Mouse (Mus musculus): ENCODE measurements at regions not wholly inside any gene's neighbourhood (a gene's known extent, or its start where the extent isn't known, plus 50 kb on each side); places are given as distances from the start of the nearest gene placed in this dataset.

DNA sequence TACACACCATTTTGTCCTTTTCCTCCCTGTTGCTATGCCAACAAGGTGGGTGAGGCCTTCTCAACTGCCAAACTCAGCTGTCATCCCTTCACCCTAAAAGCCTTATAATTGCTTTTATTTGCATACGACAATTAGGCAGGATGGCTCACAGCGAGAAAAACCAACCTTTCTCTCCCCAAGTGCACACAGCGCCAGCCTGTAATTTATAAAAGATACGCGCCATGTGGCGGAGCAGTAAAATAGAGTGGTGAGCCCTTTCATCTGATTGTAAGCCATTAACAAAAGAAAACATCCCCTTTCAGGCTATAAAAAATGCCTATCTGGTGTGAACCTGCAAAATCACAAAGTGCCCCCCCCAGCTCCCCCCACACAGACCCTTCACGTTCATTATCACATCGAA, 262.0 kb downstream of the Nr2f2 start:
- H3K36me3 ChIP-seq (replicated peaks; ENCODE audit: control insufficient read depth, insufficient read depth, low read depth, low read length) = no peaks in the 10 kb centered on the region
- H3K4me3 ChIP-seq (ENCODE audit: low read depth, low read length) = no peak overlapping the region
- no peaks in the 10 kb centered on the region; the same call in 1 of the 2 replicates for H3K4me1 ChIP-seq (ENCODE audit: control insufficient read depth, insufficient read depth, low read length)
- H3K27ac ChIP-seq (replicated peaks; ENCODE audit: low read depth, low read length) = no peak overlapping the region
- no peak overlapping the region for H3K4me2 ChIP-seq (ENCODE audit: low read depth, low read length)
- no peaks in the 10 kb centered on the region for H3K27me3 ChIP-seq (ENCODE audit: control insufficient read depth, insufficient read depth, low read length)
- ATAC-seq (replicated peaks; ENCODE audit: insufficient number of reproducible peaks, low FRiP score, low TSS enrichment, low read depth) (no peak), DNase-seq (ENCODE audit: low spot score) (no peak)
- 44% methylated on average over 8 of the region's 8 CpGs for WGBS
- H3K9me3 ChIP-seq (replicated peaks; ENCODE audit: control insufficient read depth, low read length) = no peaks in the 10 kb centered on the region
- H3K9ac ChIP-seq (replicated peaks; ENCODE audit: low read length) = no peak overlapping the region

GRCm38 (mm10) chr7:70103680-70104079, 262.9 kb downstream of the Nr2f2 start:
- Histone ChIP-seq H3K4me3 (ENCODE audit: low read depth, low read length) (no peak overlapping the region), H3K27me3 (ENCODE audit: control insufficient read depth, insufficient read depth, low read length) (no peaks in the 10 kb centered on the region), H3K4me1 (ENCODE audit: control insufficient read depth, insufficient read depth, low read length) (no peaks in the 10 kb centered on the region; the same call in 1 of the 2 replicates), H3K9me3 (replicated peaks; ENCODE audit: control insufficient read depth, low read length) (no peaks in the 10 kb centered on the region), H3K27ac (replicated peaks; ENCODE audit: low read depth, low read length) (no peak overlapping the region), H3K9ac (replicated peaks; ENCODE audit: low read length) (no peak overlapping the region), H3K36me3 (replicated peaks; ENCODE audit: control insufficient read depth, insufficient read depth, low read depth, low read length) (no peaks in the 10 kb centered on the region), H3K4me2 (ENCODE audit: low read depth, low read length) (no peak overlapping the region)
- no peak for ATAC-seq (replicated peaks; ENCODE audit: insufficient number of reproducible peaks, low FRiP score, low TSS enrichment, low read depth)
- DNase-seq (ENCODE audit: low spot score) = no peak
- 69% methylated on average over 5 of the region's 5 CpGs for WGBS

DNA sequence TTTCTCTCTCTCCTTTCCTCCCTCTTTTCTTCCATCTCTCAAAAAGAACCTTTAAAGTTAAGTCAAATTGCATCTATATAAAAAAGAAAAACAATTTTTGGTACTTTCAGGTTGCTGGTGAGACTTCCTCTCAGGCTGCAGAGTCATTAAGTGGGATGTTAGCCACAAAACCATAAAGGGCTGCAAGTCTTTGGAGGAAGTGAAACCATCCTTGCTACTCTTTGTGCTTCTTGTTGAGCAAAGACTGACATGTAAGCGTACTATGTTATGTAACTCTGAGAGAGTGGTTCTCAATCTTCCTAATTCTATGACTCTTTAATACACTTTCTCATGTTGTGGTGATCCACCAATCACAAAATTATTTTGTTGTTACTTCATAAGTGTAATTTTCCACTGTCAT, 267.5 kb downstream of the Nr2f2 start:
- DNase-seq (ENCODE audit: low spot score) (no peak), ATAC-seq (replicated peaks; ENCODE audit: insufficient number of reproducible peaks, low FRiP score, low TSS enrichment, low read depth) (no peak)
- no peak overlapping the region for H3K4me2 ChIP-seq (ENCODE audit: low read depth, low read length)
- H3K36me3 ChIP-seq (replicated peaks; ENCODE audit: control insufficient read depth, insufficient read depth, low read depth, low read length) = no peaks in the 10 kb centered on the region
- H3K9me3 ChIP-seq (replicated peaks; ENCODE audit: control insufficient read depth, low read length) = no peaks in the 10 kb centered on the region
- no peaks in the 10 kb centered on the region for H3K4me1 ChIP-seq (ENCODE audit: control insufficient read depth, insufficient read depth, low read length)
- H3K27ac ChIP-seq (replicated peaks; ENCODE audit: low read depth, low read length) = no peak overlapping the region
- no peaks in the 10 kb centered on the region for H3K27me3 ChIP-seq (ENCODE audit: control insufficient read depth, insufficient read depth, low read length)
- no peak overlapping the region for H3K4me3 ChIP-seq (ENCODE audit: low read depth, low read length)
- H3K9ac ChIP-seq (replicated peaks; ENCODE audit: low read length) = no peak overlapping the region
- 83% methylated on average over 1 of the region's 1 CpGs for WGBS

- no peaks in the 10 kb centered on the region for H3K9me3 ChIP-seq (replicated peaks; ENCODE audit: control insufficient read depth, low read length)
- no peak overlapping the region for H3K4me2 ChIP-seq (ENCODE audit: low read depth, low read length)
- no peaks in the 10 kb centered on the region for H3K4me1 ChIP-seq (ENCODE audit: control insufficient read depth, insufficient read depth, low read length)
- H3K27me3 ChIP-seq (ENCODE audit: control insufficient read depth, insufficient read depth, low read length) = no peaks in the 10 kb centered on the region
- H3K36me3 ChIP-seq (replicated peaks; ENCODE audit: control insufficient read depth, insufficient read depth, low read depth, low read length) = no peaks in the 10 kb centered on the region
- no peak overlapping the region for H3K9ac ChIP-seq (replicated peaks; ENCODE audit: low read length)
- H3K27ac ChIP-seq (replicated peaks; ENCODE audit: low read depth, low read length) = no peak overlapping the region
- H3K4me3 ChIP-seq (ENCODE audit: low read depth, low read length) = no peak overlapping the region
- DNase-seq (ENCODE audit: low spot score) (no peak), ATAC-seq (replicated peaks; ENCODE audit: insufficient number of reproducible peaks, low FRiP score, low TSS enrichment, low read depth) (no peak)
- 76% methylated on average over 21 of the region's 21 CpGs for WGBS
These were observed 272.4 kb downstream of the Nr2f2 start for GRCm38 (mm10) chr7:70093916-70094784.

DNA sequence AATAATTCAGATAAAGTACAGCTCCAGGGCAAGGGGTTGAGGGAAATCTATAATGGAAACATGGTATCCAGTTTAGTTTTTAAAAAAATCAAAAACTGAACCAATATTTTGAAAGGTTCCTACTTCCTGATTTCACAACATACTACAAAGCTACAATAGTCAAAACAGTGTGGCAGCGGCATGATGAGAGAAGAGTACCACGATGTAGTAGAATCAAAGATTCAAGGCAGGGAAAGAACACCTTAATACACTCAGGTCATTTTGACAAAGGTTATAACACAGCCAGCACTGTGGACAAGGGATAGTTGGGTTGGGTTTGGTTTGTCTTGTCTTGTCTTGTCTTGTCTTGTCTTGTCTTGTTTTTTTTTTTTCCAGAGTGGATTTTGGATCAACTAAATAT, 274.4 kb downstream of the Nr2f2 start:
- no peak overlapping the region for H3K4me3 ChIP-seq (ENCODE audit: low read depth, low read length)
- DNase-seq (ENCODE audit: low spot score) = no peak
- no peak overlapping the region for H3K27ac ChIP-seq (replicated peaks; ENCODE audit: low read depth, low read length)
- ATAC-seq (replicated peaks; ENCODE audit: insufficient number of reproducible peaks, low FRiP score, low TSS enrichment, low read depth) = no peak
- no peaks in the 10 kb centered on the region for H3K36me3 ChIP-seq (replicated peaks; ENCODE audit: control insufficient read depth, insufficient read depth, low read depth, low read length)
- WGBS = 96% methylated on average over 2 of the region's 2 CpGs
- H3K9me3 ChIP-seq (replicated peaks; ENCODE audit: control insufficient read depth, low read length) = no peaks in the 10 kb centered on the region
- H3K4me1 ChIP-seq (ENCODE audit: control insufficient read depth, insufficient read depth, low read length) = no peaks in the 10 kb centered on the region
- H3K9ac ChIP-seq (replicated peaks; ENCODE audit: low read length) = no peak overlapping the region
- no peak overlapping the region for H3K4me2 ChIP-seq (ENCODE audit: low read depth, low read length)
- H3K27me3 ChIP-seq (ENCODE audit: control insufficient read depth, insufficient read depth, low read length) = no peaks in the 10 kb centered on the region

DNA sequence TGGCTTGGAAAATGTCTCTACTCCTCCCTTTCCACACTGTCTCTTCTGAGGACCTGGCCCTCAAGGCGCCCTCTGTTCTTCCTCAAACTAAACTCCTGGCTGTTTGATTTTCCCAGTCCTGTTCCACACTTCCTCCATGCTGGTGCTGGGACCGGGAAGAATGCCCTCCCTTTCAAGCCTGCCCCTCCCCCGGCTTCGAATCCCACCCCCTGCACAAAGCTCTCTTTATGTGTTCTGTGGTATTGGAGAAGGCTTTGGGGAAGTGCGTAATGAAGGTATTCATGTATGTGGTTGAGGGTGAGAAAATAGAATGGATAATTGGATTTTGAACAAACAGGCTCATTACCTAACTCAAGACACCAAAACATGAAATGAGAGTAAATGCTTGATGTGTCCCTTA, 277.4 kb downstream of the Nr2f2 start:
- Histone ChIP-seq H3K4me1 (ENCODE audit: control insufficient read depth, insufficient read depth, low read length) (no peaks in the 10 kb centered on the region), H3K9ac (replicated peaks; ENCODE audit: low read length) (no peak overlapping the region), H3K4me3 (ENCODE audit: low read depth, low read length) (no peak overlapping the region), H3K9me3 (replicated peaks; ENCODE audit: control insufficient read depth, low read length) (no peaks in the 10 kb centered on the region), H3K27me3 (ENCODE audit: control insufficient read depth, insufficient read depth, low read length) (no peaks in the 10 kb centered on the region), H3K36me3 (replicated peaks; ENCODE audit: control insufficient read depth, insufficient read depth, low read depth, low read length) (no peaks in the 10 kb centered on the region), H3K27ac (replicated peaks; ENCODE audit: low read depth, low read length) (no peak overlapping the region), H3K4me2 (ENCODE audit: low read depth, low read length) (no peak overlapping the region)
- DNase-seq (ENCODE audit: low spot score) = no peak
- no peak for ATAC-seq (replicated peaks; ENCODE audit: insufficient number of reproducible peaks, low FRiP score, low TSS enrichment, low read depth)
- 27% methylated on average over 5 of the region's 5 CpGs for whole genome bisulfite sequencing

DNA sequence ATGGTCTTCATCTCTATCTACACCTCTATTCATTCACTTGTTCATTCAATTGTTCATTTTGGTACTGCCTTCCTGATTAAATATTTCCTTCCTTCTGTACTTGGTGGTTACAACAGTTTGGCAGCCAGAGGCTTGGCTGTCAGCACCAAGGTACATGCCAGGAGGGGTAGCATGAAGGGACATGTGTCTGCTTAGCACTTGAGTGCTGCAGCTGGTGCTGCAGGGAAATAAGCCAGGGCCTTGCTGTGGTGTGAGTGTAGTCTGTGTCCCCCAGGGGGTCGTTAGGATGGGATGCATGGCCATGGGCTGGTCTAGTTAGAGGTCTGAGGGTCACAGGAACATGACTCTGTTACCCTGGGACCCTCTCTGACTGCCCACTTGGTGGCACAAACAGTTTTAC, 296.9 kb downstream of the Nr2f2 start:
- WGBS = 26% methylated on average over 1 of the region's 1 CpGs
- Histone ChIP-seq H3K36me3 (replicated peaks; ENCODE audit: control insufficient read depth, insufficient read depth, low read depth, low read length) (no peaks in the 10 kb centered on the region), H3K9me3 (replicated peaks; ENCODE audit: control insufficient read depth, low read length) (no peaks in the 10 kb centered on the region), H3K4me3 (ENCODE audit: low read depth, low read length) (no peak overlapping the region), H3K27me3 (ENCODE audit: control insufficient read depth, insufficient read depth, low read length) (no peaks in the 10 kb centered on the region), H3K27ac (replicated peaks; ENCODE audit: low read depth, low read length) (no peak overlapping the region), H3K4me2 (ENCODE audit: low read depth, low read length) (no peak overlapping the region), H3K9ac (replicated peaks; ENCODE audit: low read length) (no peak overlapping the region), H3K4me1 (ENCODE audit: control insufficient read depth, insufficient read depth, low read length) (peaks cover 4% of the 10 kb centered on the region)
- ATAC-seq (replicated peaks; ENCODE audit: insufficient number of reproducible peaks, low FRiP score, low TSS enrichment, low read depth) (no peak), DNase-seq (ENCODE audit: low spot score) (no peak)

DNA sequence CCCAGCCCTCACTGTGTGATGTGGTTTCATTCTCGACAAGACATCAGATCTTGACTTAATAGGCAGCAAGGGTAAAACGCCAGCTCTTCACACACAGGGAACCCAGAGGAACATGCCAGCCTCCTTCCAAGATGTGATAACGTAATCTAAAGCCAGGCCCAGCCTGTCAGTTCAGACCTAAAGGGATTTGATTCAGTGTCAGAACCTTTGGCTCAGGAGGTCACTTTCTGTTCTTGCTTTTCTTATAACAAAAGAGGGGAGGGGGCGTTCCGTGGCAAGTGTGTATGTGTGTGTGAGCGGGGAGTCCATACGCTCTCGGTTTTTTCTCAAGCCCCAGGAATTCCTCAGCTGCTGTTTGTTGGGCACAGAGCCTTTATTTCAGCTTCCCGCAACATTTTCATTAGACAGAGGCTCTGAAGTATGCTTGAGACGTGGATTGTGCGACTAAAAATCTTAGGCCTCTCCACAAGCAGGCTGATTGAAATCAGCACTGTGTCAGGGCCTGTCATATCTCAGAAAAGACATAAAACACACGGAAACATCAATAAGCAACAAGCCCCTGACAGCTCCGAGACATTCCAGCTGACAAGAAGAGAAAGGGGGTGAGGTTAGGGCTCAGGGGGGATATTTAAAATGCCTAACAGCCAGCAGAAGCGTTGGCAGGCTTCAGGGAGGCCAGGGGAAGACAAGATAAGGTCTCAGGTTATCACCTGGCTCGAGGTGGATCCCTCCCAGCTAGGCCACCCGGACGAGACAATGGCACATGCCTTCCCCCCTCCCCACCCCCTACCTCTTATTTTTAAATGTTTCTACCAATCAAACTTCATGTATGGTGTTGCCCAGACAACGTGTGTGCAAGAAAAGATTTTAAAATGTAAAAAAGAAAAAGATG, 298.5 kb downstream of the Nr2f2 start:
- Histone ChIP-seq H3K27me3 (ENCODE audit: control insufficient read depth, insufficient read depth, low read length) (no peaks in the 10 kb centered on the region), H3K4me3 (ENCODE audit: low read depth, low read length) (no peak overlapping the region), H3K4me2 (ENCODE audit: low read depth, low read length) (no peak overlapping the region; the same call in 1 of the 2 replicates), H3K4me1 (ENCODE audit: control insufficient read depth, insufficient read depth, low read length) (peaks cover 4% of the 10 kb centered on the region), H3K9ac (replicated peaks; ENCODE audit: low read length) (no peak overlapping the region), H3K9me3 (replicated peaks; ENCODE audit: control insufficient read depth, low read length) (no peaks in the 10 kb centered on the region), H3K36me3 (replicated peaks; ENCODE audit: control insufficient read depth, insufficient read depth, low read depth, low read length) (no peaks in the 10 kb centered on the region), H3K27ac (replicated peaks; ENCODE audit: low read depth, low read length) (peak overlapping the region; percentile 28; the same call in 1 of the 2 replicates)
- DNase-seq (ENCODE audit: low spot score) (peak; percentile 53), ATAC-seq (replicated peaks; ENCODE audit: insufficient number of reproducible peaks, low FRiP score, low TSS enrichment, low read depth) (peak; percentile 56; the same call in 1 of the 2 replicates)
- 18% methylated on average over 18 of the region's 18 CpGs for WGBS

Measured in embryonic facial prominence, embryonic 11.5 days (tissue).